Mouse (Mus musculus): ENCODE measurements around the gene Esr2. TPM values are rescaled to one million over a fixed set of nuclear protein-coding genes. Genes with fewer than 3 reads are reported as not detected.

Gene Esr2
- polyA plus RNA-seq, 1 experiment from 2014 or later, result 0.05 TPM

DNA sequence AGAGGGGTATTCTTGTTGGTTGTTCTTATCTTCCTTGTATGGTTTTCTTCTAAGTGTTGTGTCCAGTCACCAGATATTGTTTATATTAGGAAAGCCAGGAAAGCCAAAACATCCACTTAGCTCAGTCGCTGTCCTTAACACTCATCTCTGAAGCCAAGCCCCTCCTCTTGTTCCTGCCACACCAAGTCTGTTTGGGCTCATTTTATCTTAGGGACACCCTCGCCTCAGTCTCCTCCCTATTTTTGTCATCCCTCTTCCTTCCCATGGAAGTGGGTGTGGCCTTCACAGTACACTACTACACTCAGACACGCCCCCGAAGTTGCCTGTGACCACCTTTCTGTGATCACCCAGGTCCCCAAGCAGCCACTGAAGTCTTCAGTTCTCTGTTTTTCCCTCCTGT lies 44.5 kb downstream of the Esr2 start:
- ATAC-seq, result no peak
- no peaks in the 10 kb centered on the region for H3K9me3 ChIP-seq
- WGBS, result 54% methylated on average over 4 of the region's 4 CpGs

DNA sequence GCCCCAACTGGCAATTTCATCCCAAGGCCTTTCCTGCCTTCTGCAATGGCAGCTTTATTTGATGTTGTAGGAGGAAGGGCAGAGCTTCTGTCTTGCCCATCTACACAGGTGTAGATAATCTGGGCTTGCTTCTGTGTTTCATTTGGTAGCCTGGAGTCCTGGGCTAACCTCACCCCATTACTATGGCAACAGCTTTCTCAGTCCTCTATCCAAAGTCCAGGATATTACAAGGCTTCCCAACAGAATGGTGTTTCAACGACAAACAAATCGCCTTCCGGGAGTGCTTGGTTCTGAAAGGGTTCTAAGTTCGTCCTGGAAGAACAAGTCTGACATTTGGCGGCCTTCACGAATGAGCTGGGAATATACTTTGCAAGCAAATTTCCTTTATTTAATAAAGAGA lies 46.2 kb downstream of the Esr2 start:
- H3K4me2 ChIP-seq (replicated peaks), result no peak overlapping the region
- ATAC-seq, result peak; percentile 56; the same call in 1 of the 2 replicates
- no peaks in the 10 kb centered on the region for H3K36me3 ChIP-seq
- H3K27me3 ChIP-seq (replicated peaks), result no peaks in the 10 kb centered on the region
- H3K4me3 ChIP-seq (replicated peaks), result no peak overlapping the region
- H3K4me1 ChIP-seq (replicated peaks), result no peaks in the 10 kb centered on the region
- H3K9ac ChIP-seq, result no peak overlapping the region
- H3K27ac ChIP-seq, result no peak overlapping the region
- no peaks in the 10 kb centered on the region for H3K9me3 ChIP-seq
- 76% methylated on average over 6 of the region's 6 CpGs for WGBS

More for the DNA sequence above, 44.5 kb downstream of the Esr2 start:
- Histone ChIP-seq H3K9ac (no peak overlapping the region), H3K4me1 (replicated peaks) (no peaks in the 10 kb centered on the region), H3K4me3 (replicated peaks) (no peak overlapping the region), H3K36me3 (no peaks in the 10 kb centered on the region), H3K4me2 (replicated peaks) (no peak overlapping the region), H3K27me3 (replicated peaks) (no peaks in the 10 kb centered on the region), H3K27ac (no peak overlapping the region)

DNA sequence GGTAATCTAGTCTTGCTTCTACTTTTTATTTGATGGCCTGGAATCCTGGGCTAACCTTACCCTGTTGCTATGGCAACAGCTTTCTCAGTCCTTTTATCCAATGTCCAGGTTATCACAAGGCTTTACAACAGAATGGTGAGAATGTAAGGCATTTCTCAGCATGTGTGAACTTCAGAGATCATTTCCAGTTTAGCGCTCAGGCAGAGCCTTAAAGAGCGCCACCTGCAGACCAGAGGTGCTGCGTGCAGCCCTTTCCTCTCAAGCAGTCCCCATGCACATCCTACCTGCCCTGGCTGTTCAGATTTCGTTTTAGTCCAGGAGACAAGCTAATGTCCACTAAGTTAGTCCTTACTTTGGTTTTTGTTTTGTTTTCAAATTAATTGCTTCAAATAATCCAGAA lies 46.8 kb downstream of the Esr2 start:
- no peak for ATAC-seq
- 20% methylated on average over 4 of the region's 4 CpGs for WGBS

DNA sequence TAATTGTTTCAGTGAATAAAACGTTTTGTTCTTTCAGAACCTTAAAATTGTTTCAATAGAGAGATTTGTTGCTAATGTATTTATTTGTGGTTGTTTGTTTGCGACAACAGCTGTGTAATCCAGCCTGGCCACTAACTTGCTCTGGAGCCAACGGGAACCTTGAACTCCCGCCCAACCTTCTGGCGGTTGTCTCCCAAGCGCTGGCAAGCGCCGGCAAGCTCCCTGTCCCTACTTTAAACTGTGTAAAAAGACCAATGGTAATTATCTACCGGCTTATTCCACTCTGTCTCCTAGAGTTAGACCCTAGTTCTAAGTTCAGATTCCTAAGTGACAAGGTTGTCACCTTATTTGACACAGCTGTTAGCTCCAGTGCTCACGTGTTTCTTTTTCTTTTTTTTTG lies 48.2 kb downstream of the Esr2 start:
- no peaks in the 10 kb centered on the region for H3K4me1 ChIP-seq (replicated peaks)
- H3K9ac ChIP-seq, result no peak overlapping the region
- H3K4me2 ChIP-seq (replicated peaks), result no peak overlapping the region
- ATAC-seq, result no peak
- no peaks in the 10 kb centered on the region for H3K9me3 ChIP-seq
- H3K4me3 ChIP-seq (replicated peaks), result no peak overlapping the region
- H3K27ac ChIP-seq, result no peak overlapping the region
- no peaks in the 10 kb centered on the region for H3K36me3 ChIP-seq
- WGBS, result 88% methylated on average over 10 of the region's 10 CpGs
- H3K27me3 ChIP-seq (replicated peaks), result no peaks in the 10 kb centered on the region

More for the DNA sequence above, 46.8 kb downstream of the Esr2 start:
- Histone ChIP-seq H3K27ac (no peak overlapping the region), H3K9ac (no peak overlapping the region), H3K4me1 (replicated peaks) (no peaks in the 10 kb centered on the region), H3K4me2 (replicated peaks) (no peak overlapping the region), H3K4me3 (replicated peaks) (no peak overlapping the region), H3K36me3 (no peaks in the 10 kb centered on the region), H3K27me3 (replicated peaks) (no peaks in the 10 kb centered on the region), H3K9me3 (no peaks in the 10 kb centered on the region)

DNA sequence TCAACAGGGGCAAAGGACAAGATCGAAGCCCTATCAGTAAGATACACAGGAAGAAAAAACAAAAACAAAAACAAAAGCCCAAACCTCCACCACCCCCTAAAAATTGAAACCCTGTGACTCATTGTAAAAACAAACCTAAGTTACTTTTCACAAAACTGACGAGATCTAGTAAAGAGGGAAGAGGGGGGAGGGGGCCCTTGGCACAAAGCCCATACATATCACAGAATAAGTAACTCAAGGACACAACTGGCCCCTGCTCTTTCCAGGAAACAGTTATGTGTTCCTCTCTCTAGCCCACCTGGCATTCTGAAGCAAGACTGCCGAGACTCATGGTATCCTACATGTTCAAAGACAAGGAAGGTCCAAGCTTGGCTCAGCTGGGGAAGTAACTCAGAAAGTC lies 48.8 kb downstream of the Esr2 start:
- Histone ChIP-seq H3K4me3 (replicated peaks) (no peak overlapping the region), H3K4me1 (replicated peaks) (no peaks in the 10 kb centered on the region), H3K27me3 (replicated peaks) (no peaks in the 10 kb centered on the region), H3K4me2 (replicated peaks) (no peak overlapping the region), H3K27ac (no peak overlapping the region), H3K9me3 (no peaks in the 10 kb centered on the region), H3K9ac (no peak overlapping the region), H3K36me3 (no peaks in the 10 kb centered on the region)
- 47% methylated on average over 3 of the region's 3 CpGs for WGBS
- ATAC-seq, result no peak

DNA sequence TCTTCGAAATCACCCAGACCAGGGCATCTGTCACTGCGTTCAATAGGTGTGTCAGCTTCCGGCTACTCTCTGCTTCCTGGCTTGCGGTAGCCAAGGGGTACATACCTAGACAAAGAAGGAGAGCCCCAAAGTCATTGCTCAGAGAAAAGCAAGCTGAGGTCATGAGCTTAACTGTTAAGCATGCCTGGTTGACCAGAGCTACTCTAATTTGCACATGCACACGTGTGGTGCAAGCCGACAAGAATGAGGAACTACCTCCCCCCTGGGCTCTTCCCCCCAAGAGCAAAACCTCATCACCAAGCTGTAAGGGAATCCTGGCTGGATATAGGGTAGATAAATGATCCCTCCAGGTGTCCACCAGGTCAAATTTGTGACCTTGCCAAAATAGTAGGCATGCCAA lies 53.8 kb downstream of the Esr2 start:
- WGBS, result 90% methylated on average over 6 of the region's 6 CpGs
- H3K36me3 ChIP-seq, result no peaks in the 10 kb centered on the region
- no peaks in the 10 kb centered on the region for H3K9me3 ChIP-seq
- H3K4me1 ChIP-seq (replicated peaks), result no peaks in the 10 kb centered on the region
- no peak overlapping the region for H3K27ac ChIP-seq
- H3K27me3 ChIP-seq (replicated peaks), result no peaks in the 10 kb centered on the region
- ATAC-seq, result no peak
- H3K4me3 ChIP-seq (replicated peaks), result no peak overlapping the region
- H3K4me2 ChIP-seq (replicated peaks), result no peak overlapping the region
- no peak overlapping the region for H3K9ac ChIP-seq

DNA sequence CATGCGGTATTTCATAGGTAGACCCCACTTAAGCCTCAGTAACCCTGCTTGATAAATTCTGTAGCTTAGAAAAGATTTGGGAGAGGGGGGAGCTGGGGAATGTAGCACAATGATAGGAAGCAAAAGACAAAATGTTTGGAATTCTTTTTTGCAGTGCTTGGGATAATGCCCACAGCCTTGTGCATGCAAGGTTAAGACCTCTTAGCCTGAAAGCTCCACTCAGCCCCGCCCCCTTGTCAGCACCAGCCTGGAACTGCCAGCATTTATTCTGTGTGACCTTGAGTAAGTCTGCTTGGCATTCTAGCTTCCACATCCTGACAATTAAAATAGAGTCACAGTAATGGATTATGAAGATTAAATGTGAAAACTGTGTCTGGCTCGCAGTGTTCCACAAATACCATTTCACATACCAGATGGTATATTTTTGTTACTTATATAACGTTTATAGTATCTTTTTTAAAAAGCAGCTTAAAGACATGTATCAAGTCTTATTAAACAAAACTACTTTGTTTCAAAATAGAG lies 59.4 kb downstream of the Esr2 start:
- no peaks in the 10 kb centered on the region for H3K4me1 ChIP-seq (replicated peaks)
- H3K27me3 ChIP-seq (replicated peaks), result no peaks in the 10 kb centered on the region
- no peak overlapping the region for H3K4me2 ChIP-seq (replicated peaks)
- no peaks in the 10 kb centered on the region for H3K9me3 ChIP-seq
- no peak overlapping the region for H3K27ac ChIP-seq
- 62% methylated on average over 4 of the region's 4 CpGs for WGBS
- no peak for ATAC-seq
- H3K9ac ChIP-seq, result no peak overlapping the region
- no peak overlapping the region for H3K4me3 ChIP-seq (replicated peaks)
- H3K36me3 ChIP-seq, result no peaks in the 10 kb centered on the region

DNA sequence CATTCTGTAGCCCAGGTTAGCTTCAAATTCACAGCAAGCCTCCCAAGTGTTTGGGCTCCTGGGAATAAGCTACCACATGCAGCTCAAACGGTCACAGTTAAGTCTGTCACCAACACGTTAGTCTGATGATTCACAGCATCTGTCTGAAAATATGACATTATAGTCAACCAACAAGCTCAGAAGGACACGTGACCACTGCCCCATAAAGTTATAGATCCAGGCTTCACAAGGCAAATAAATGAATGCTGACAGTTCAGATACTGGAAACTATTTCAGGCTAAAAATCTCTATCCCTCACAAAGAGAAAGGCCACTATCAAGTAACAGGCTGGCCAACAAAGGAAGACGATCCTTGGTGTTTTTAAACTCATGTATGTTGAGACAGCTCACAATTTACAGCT lies 60.5 kb downstream of the Esr2 start:
- no peak for ATAC-seq
- WGBS, result 66% methylated on average over 4 of the region's 4 CpGs
- no peaks in the 10 kb centered on the region for H3K4me1 ChIP-seq (replicated peaks)

DNA sequence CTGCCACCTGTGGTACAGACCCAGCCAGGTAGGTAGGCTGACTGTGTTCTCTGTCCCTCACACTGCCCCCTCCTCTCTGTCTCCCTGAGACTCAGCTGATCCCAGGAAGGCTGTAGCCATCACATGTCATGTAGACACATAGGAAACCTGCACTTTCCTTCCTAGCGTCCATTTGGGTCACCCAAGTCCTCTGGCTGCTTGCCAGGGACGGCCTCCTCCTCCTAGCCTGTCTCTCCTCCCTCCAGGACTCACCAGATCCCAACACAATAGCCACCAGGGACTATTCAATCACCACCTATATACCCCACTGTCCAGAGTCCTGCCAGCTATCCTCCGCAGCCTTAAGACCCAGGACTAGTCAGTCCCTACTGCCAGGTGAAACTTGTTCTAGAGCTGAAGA lies 66.0 kb downstream of the Esr2 start:
- H3K4me3 ChIP-seq (replicated peaks), result no peak overlapping the region
- H3K9ac ChIP-seq, result no peak overlapping the region
- no peak for ATAC-seq
- H3K4me2 ChIP-seq (replicated peaks), result no peak overlapping the region
- H3K27ac ChIP-seq, result no peak overlapping the region
- no peaks in the 10 kb centered on the region for H3K27me3 ChIP-seq (replicated peaks)
- no peaks in the 10 kb centered on the region for H3K9me3 ChIP-seq
- WGBS, result 74% methylated on average over 3 of the region's 3 CpGs
- H3K36me3 ChIP-seq, result peaks cover 15% of the 10 kb centered on the region; the same call in 1 of the 2 replicates
- H3K4me1 ChIP-seq (replicated peaks), result no peaks in the 10 kb centered on the region

More for the DNA sequence above, 60.5 kb downstream of the Esr2 start:
- Histone ChIP-seq H3K9ac (no peak overlapping the region), H3K27ac (no peak overlapping the region), H3K4me2 (replicated peaks) (no peak overlapping the region), H3K36me3 (no peaks in the 10 kb centered on the region), H3K9me3 (no peaks in the 10 kb centered on the region), H3K4me3 (replicated peaks) (no peak overlapping the region), H3K27me3 (replicated peaks) (no peaks in the 10 kb centered on the region)

DNA sequence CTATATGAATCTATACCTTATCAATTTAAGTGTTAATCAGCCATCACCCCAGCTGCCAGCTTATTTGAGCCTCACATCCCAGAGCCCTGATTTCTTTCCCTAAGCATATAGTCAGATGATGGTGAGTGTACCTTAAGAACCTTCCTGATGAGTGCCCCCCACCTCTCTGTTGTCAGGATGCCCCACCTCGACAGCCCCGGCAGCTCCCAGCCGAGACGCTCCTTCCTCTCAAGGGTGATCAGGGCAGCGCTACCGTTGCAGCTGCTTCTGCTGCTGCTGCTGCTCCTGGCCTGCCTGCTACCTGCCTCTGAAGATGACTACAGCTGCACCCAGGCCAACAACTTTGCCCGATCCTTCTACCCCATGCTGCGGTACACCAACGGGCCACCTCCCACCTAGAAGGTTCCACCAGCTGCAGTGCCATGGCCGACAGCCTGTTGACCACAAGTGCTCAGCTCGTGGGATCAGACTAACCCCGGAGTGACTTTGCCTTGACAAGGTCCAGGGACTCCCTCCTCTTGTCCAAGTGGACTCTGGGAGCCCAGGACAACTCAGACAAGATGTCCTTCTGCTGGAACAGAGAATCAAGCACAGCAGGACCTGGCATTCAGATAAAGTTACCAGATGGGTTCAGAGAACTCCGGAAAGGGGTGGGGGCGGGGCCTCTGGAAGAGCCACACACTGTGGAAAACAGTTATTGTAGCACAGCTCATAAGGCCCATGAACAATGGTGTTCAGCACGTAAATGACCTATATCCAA lies 67.2 kb downstream of the Esr2 start:
- Histone ChIP-seq H3K36me3 (peaks cover 18% of the 10 kb centered on the region; the same call in 1 of the 2 replicates), H3K27ac (no peak overlapping the region), H3K9ac (no peak overlapping the region), H3K4me3 (replicated peaks) (no peak overlapping the region), H3K9me3 (no peaks in the 10 kb centered on the region), H3K27me3 (replicated peaks) (no peaks in the 10 kb centered on the region), H3K4me2 (replicated peaks) (no peak overlapping the region), H3K4me1 (replicated peaks) (no peaks in the 10 kb centered on the region)
- no peak for ATAC-seq
- WGBS, result 94% methylated on average over 15 of the region's 15 CpGs

DNA sequence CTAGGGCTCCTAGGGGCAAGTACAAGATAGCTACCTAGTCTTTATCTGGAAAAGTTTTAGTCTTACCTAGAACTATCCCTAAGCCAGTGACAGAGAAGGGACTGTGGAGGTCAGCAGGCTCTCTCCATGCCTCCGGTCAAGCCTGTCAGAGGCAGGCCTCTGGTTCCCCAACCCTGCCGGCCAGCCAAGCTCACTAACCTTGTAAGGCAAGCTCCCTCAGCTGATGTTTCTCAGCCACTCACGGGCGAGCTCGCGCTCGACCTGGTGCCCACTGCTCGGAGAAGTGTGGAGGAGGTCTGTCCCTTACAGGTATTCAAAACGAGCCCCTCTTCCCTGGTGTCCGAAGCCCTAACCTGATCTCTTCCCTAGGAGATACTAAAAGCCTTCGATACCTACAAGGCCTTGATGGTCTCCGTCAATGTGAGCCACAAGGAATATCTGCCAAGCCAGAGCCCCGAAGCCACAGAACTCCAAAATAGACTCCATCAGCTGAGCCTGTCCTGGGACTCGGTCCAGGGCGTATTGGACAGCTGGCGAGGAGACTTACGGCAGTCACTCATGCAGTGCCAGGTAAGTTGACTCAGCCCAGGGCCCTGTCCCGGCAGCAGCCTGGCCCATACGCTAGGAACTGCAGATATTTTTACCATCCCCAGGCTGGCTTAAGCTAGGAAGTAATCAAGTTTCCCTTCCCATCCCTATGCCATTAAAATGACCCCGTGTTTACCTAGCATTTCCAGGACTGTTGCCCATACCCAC lies 72.3 kb downstream of the Esr2 start:
- H3K9me3 ChIP-seq, result no peaks in the 10 kb centered on the region
- peaks cover 14% of the 10 kb centered on the region; the same call in 1 of the 2 replicates for H3K36me3 ChIP-seq
- no peak overlapping the region for H3K27ac ChIP-seq
- no peak overlapping the region for H3K9ac ChIP-seq
- WGBS, result 91% methylated on average over 20 of the region's 20 CpGs
- H3K4me2 ChIP-seq (replicated peaks), result no peak overlapping the region
- no peak overlapping the region for H3K4me3 ChIP-seq (replicated peaks)
- no peaks in the 10 kb centered on the region for H3K4me1 ChIP-seq (replicated peaks)
- no peaks in the 10 kb centered on the region for H3K27me3 ChIP-seq (replicated peaks)
- ATAC-seq, result no peak

DNA sequence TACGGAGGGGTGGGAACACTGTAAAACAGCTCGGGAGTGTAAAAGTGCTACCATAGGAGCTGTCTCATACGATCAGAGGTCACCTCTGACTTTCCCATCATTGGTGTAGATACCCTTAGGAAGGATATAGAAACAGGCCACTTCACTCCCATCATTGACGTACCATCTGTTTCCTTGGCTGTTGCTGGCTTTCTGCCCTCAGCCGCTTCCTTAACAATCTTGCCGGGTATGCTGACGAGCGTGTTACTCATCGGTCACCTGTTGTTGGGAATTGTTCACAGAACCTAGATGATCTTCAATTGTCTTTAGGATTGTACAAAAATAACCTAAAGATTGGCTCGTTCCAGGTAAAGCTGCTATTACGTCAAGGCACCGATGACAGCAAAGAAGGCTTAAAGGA lies 74.4 kb downstream of the Esr2 start:
- H3K9me3 ChIP-seq, result no peaks in the 10 kb centered on the region

More for the DNA sequence above, 74.4 kb downstream of the Esr2 start:
- no peak overlapping the region for H3K27ac ChIP-seq
- H3K4me1 ChIP-seq (replicated peaks), result no peaks in the 10 kb centered on the region
- H3K4me2 ChIP-seq (replicated peaks), result no peak overlapping the region
- 94% methylated on average over 12 of the region's 12 CpGs for WGBS
- ATAC-seq, result no peak
- no peaks in the 10 kb centered on the region for H3K27me3 ChIP-seq (replicated peaks)
- H3K36me3 ChIP-seq, result peaks cover 3% of the 10 kb centered on the region; the same call in 1 of the 2 replicates
- no peak overlapping the region for H3K4me3 ChIP-seq (replicated peaks)
- no peak overlapping the region for H3K9ac ChIP-seq
